Mouse (Mus musculus) lung, adult 2 months (tissue): ENCODE results near the gene Lcor. TPM values are rescaled to one million over a fixed set of nuclear protein-coding genes. Genes with fewer than 3 reads are reported as not detected.

Source experiments
- DNase-seq: peaks from one replicate; pipeline ENCODE4 v3.0.0; 2022
- H3K4me1 ChIP-seq: fragments of 200-500 bp; 2 replicates; pipeline ENCODE4 v1.6.1; 2011; ENCODE audit warnings: low read length; ENCODE audit not compliant: control insufficient read depth, insufficient read depth
- H3K4me3 ChIP-seq: fragments of 200-500 bp; replicated peaks from 2 replicates; pipeline ENCODE3; 2011; ENCODE audit warnings: low read depth, mild to moderate bottlenecking, control low read depth, low read length; ENCODE audit errors: extremely low read depth
- CTCF ChIP-seq: fragments of 200-500 bp; IDR thresholded peaks from 2 replicates; pipeline ENCODE4 v1.5.1; 2011; ENCODE audit warnings: mild to moderate bottlenecking, low read length, control low read depth; ENCODE audit not compliant: insufficient read depth
- POLR2A ChIP-seq: fragments of 200-500 bp; IDR thresholded peaks from 2 replicates; pipeline ENCODE4 v1.6.1; 2011; ENCODE audit warnings: low read depth, mild to moderate bottlenecking, control low read depth, low read length, borderline replicate concordance; ENCODE audit errors: extremely low read depth
- WGBS: fragments of 180-500 bp; shearing (Covaris S2); methylation state at CpG from one replicate; pipeline ENCODE4 v1.1.7; 2018; 5-methylcytosine and 5-hydroxymethylcytosine counted together
- polyA plus RNA-seq: library from polyadenylated mRNA; depleted of rRNA; stranded (reverse); fragments of >200 nt; gene quantifications from 2 replicates; pipeline ENCODE4 v1.2.3, GENCODE M21; 2012; rRNA removed

The Lcor gene
- polyA plus RNA-seq, 1 experiment = 3.3 TPM

- TF ChIP-seq CTCF = no peak
- no peak for TF ChIP-seq POLR2A
- Histone ChIP-seq H3K4me1 (no peaks in the 10 kb centered on the region), H3K4me3 (no peak overlapping the region)
- no peak for DNase-seq
- WGBS = 85% methylated on average over 10 of the region's 10 CpGs
Measured at GRCm38 (mm10) chr19:41586752-41587151, 104.3 kb downstream of the Lcor start.

GRCm38 (mm10) chr19:41587431-41588222, 105.2 kb downstream of the Lcor start:
- TF ChIP-seq CTCF = no peak
- no peak for DNase-seq
- WGBS = 90% methylated on average over 20 of the region's 20 CpGs
- Histone ChIP-seq H3K4me3 (no peak overlapping the region), H3K4me1 (no peaks in the 10 kb centered on the region)

GRCm38 (mm10) chr19:41589026-41589425, 106.6 kb downstream of the Lcor start:
- no peak for TF ChIP-seq POLR2A
- no peak for TF ChIP-seq CTCF
- no peak for DNase-seq
- Histone ChIP-seq H3K4me1 (no peaks in the 10 kb centered on the region), H3K4me3 (no peak overlapping the region)
- WGBS = 84% methylated on average over 7 of the region's 7 CpGs

- DNase-seq = no peak
- no peak overlapping the region for H3K4me3 ChIP-seq
- 86% methylated on average over 8 of the region's 8 CpGs for WGBS
- H3K4me1 ChIP-seq = no peaks in the 10 kb centered on the region
- TF ChIP-seq POLR2A = no peak
- no peak for TF ChIP-seq CTCF
Measured at GRCm38 (mm10) chr19:41589681-41590080, 107.2 kb downstream of the Lcor start.

GRCm38 (mm10) chr19:41591808-41592207, 109.4 kb downstream of the Lcor start:
- 72% methylated on average over 12 of the region's 12 CpGs for WGBS
- no peak for DNase-seq
- no peak for TF ChIP-seq CTCF
- no peak for TF ChIP-seq POLR2A
- Histone ChIP-seq H3K4me1 (no peaks in the 10 kb centered on the region), H3K4me3 (no peak overlapping the region)

- TF ChIP-seq CTCF (no peak), POLR2A (no peak)
- Histone ChIP-seq H3K4me1 (peaks cover 7% of the 10 kb centered on the region; the same call in 1 of the 2 replicates), H3K4me3 (no peak overlapping the region)
- peak; percentile 43 for DNase-seq
- 35% methylated on average over 6 of the region's 6 CpGs for WGBS
Measured at GRCm38 (mm10) chr19:41597170-41597894, 114.9 kb downstream of the Lcor start.

- DNase-seq = no peak
- WGBS = 60% methylated on average over 11 of the region's 11 CpGs
- no peak overlapping the region for H3K4me3 ChIP-seq
- H3K4me1 ChIP-seq = peaks cover 7% of the 10 kb centered on the region; the same call in 1 of the 2 replicates
- TF ChIP-seq POLR2A (no peak), CTCF (no peak)
Measured at GRCm38 (mm10) chr19:41600647-41601046, 118.2 kb downstream of the Lcor start.

GRCm38 (mm10) chr19:41606208-41606987, 124.0 kb downstream of the Lcor start:
- no peaks in the 10 kb centered on the region for H3K4me1 ChIP-seq
- DNase-seq = no peak
- WGBS = 75% methylated on average over 10 of the region's 10 CpGs
- H3K4me3 ChIP-seq = no peak overlapping the region
- TF ChIP-seq POLR2A (no peak), CTCF (no peak)

- DNase-seq = no peak
- WGBS = 65% methylated on average over 6 of the region's 6 CpGs
- H3K4me3 ChIP-seq = no peak overlapping the region
- no peaks in the 10 kb centered on the region for H3K4me1 ChIP-seq
- no peak for TF ChIP-seq CTCF
- no peak for TF ChIP-seq POLR2A
Measured at GRCm38 (mm10) chr19:41611683-41612082, 129.2 kb downstream of the Lcor start.

Other genes starting within 250 kb of the Lcor start
- 41.6 and 65.4 TPM in 2 replicates for gene Tm9sf3, start 218.6 kb upstream of the Lcor start, polyA plus RNA-seq
- 20.2 and 25.9 TPM in 2 replicates for gene Pik3ap1, start 97.5 kb upstream of the Lcor start, polyA plus RNA-seq
- gene Gm340, start 99.7 kb downstream of the Lcor start, polyA plus RNA-seq = 0.86 and 1.3 TPM in 2 replicates